Mouse (Mus musculus) cerebellum, adult 11 months (tissue): ENCODE measurements around the gene Adcy7.

Experiments
- DNase-seq: peaks from one replicate; pipeline ENCODE4 v3.0.0; 2022

The Adcy7 gene

GRCm38 (mm10) chr8:88272231-88273050 is at the start of gene Adcy7:
Adcy7 (plus strand) TSS chr8:88272403.
- DNase-seq, result peak; percentile 61

- DNase-seq, result no peak
Measured at GRCm38 (mm10) chr8:88225358-88225757, 46.8 kb upstream of the Adcy7 start.

- DNase-seq, result no peak
Measured at GRCm38 (mm10) chr8:88227851-88228250, 44.4 kb upstream of the Adcy7 start.

GRCm38 (mm10) chr8:88228286-88228685 is 43.9 kb upstream of the Adcy7 start:
- no peak for DNase-seq

GRCm38 (mm10) chr8:88228800-88229199 is 43.4 kb upstream of the Adcy7 start:
- no peak for DNase-seq

- DNase-seq, result no peak
Measured at GRCm38 (mm10) chr8:88236666-88237065, 35.5 kb upstream of the Adcy7 start.

GRCm38 (mm10) chr8:88237606-88238005 is 34.6 kb upstream of the Adcy7 start:
- DNase-seq, result no peak

GRCm38 (mm10) chr8:88239277-88239676 is 32.9 kb upstream of the Adcy7 start:
- no peak for DNase-seq

- no peak for DNase-seq
Measured at GRCm38 (mm10) chr8:88241871-88242270, 30.3 kb upstream of the Adcy7 start.

- DNase-seq, result peak; percentile 42
Measured at GRCm38 (mm10) chr8:88244298-88244697, 27.9 kb upstream of the Adcy7 start.

- no peak for DNase-seq
Measured at GRCm38 (mm10) chr8:88252791-88253190, 19.4 kb upstream of the Adcy7 start.

- no peak for DNase-seq
Measured at GRCm38 (mm10) chr8:88254957-88255356, 17.2 kb upstream of the Adcy7 start.

GRCm38 (mm10) chr8:88258024-88258423 is 14.2 kb upstream of the Adcy7 start:
- no peak for DNase-seq

- no peak for DNase-seq
Measured at GRCm38 (mm10) chr8:88258544-88258943, 13.7 kb upstream of the Adcy7 start.

- no peak for DNase-seq
Measured at GRCm38 (mm10) chr8:88260466-88260980, 11.7 kb upstream of the Adcy7 start.

GRCm38 (mm10) chr8:88262831-88263635 is 9.2 kb upstream of the Adcy7 start:
- DNase-seq, result no peak

GRCm38 (mm10) chr8:88265511-88265910 is 6.7 kb upstream of the Adcy7 start:
- no peak for DNase-seq

- peak; percentile 71 for DNase-seq
Measured at GRCm38 (mm10) chr8:88266170-88266800, 5.9 kb upstream of the Adcy7 start.

GRCm38 (mm10) chr8:88266801-88267403 is 5.3 kb upstream of the Adcy7 start:
- DNase-seq, result no peak

GRCm38 (mm10) chr8:88269107-88269875 is 2.9 kb upstream of the Adcy7 start:
- DNase-seq, result no peak

GRCm38 (mm10) chr8:88270086-88270485 is 2.1 kb upstream of the Adcy7 start:
- no peak for DNase-seq

GRCm38 (mm10) chr8:88273051-88273430 is 838 bp downstream of the Adcy7 start:
- DNase-seq, result no peak
